Mouse (Mus musculus): Measurements from ENCODE around the gene Pou3f4. TPM values are rescaled to one million over a fixed set of nuclear protein-coding genes. Genes with fewer than 3 reads are reported as not detected.

Pou3f4 gene
- polyA plus RNA-seq (2014; fragmentation: Illumina TruSeq; extraction: RNeasy Lipid Tissue Mini Kit (QIAGEN cat#74804); ENCODE audit: low read depth, low replicate concordance), result not detected

GRCm38 (mm10) chrX:110814151-110814571, at the start of gene Pou3f4:
Pou3f4 (plus strand) TSS chrX:110814280.

